Mouse (Mus musculus) thymus, postnatal 36 days (tissue): ENCODE measurements at regions not wholly inside any gene's neighbourhood (a gene's known extent, or its start where the extent isn't known, plus 50 kb on each side); places are given as distances from the start of the nearest gene placed in this dataset.

Experiments
- DNase-seq, 2 experiments: peaks; one replicate each; pipeline ENCODE4 v3.0.0; 2022; ENCODE audit warnings: mixed read lengths in 2 of 2

GRCm38 (mm10) chr5:77483053-77483717, 75.3 kb upstream of the Igfbp7 start:
- DNase-seq: peak; percentile 21 to 39

DNA sequence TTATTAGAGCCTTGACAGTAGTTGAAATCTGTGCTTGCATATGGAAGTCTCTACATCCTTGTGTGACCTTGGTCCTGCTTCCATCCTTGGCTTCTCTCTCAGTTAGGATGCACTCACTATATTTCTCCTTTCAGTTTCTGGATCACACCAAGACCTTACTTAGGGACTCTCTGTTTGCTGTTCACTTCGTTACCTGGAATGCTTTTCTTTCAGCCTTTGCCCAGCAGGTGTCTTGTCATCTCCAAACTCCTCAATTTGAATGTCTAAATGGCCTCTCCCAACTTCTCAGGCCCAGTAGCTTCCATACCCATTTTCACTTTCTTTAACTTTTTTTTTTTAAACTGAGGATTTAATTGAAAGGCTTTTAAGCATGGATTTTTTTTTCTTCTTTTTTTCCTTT, 74.0 kb upstream of the Igfbp7 start:
- DNase-seq: no peak

- no peak for DNase-seq
These were observed 70.0 kb upstream of the Igfbp7 start for GRCm38 (mm10) chr5:77477794-77478193.

DNA sequence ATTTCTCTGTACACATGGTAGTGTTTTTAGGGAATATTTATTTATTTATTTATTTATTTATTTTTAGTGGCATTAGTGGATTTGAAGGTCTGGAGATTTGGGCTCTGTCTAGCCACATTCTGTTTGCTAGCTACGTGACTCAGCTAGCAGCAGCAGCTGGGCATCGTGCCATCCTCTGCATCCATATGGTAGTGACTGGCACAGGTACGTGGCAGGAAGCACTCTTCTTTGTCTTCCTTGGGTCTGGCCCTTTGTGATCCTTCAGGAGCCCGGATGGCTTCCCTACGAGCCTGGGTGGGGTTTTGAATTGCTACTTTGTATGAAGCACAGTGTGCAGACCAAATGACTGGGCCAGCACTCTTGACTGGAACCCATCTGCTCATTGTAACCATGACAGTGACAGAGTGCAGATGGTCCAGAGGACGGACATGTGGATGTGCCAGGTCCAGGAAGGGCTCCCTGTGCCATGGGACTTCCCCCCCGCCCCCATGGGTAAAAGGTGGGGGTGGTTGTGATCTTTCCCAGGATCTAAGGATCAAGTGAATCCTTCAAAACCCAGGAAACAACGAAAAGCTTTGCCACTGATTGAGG, 66.2 kb upstream of the Igfbp7 start:
- DNase-seq: no peak

- DNase-seq: no peak
These were observed 61.5 kb upstream of the Igfbp7 start for GRCm38 (mm10) chr5:77469236-77469766.

DNA sequence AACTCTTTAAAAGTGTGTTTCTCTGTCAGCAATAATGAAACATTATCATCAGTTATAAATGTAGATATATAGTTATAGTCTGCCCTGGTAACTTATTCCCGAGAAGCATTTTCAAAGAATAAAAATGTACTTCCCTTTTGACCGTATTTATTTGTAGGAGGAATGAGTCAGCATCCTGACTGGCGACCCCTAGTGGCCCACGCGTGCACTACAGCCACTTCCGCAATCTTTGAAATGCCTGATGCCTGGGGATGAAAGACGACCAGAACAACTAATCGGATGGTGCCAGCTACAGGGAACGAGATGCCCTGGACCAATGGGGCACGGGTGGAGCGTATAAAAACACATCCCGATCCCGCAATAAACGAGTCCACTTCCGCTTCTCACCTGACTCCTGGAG, 60.6 kb upstream of the Igfbp7 start:
- DNase-seq: peak; percentile 71 to 78

- peak; percentile 63 to 66 for DNase-seq
These were observed 57.2 kb upstream of the Igfbp7 start for GRCm38 (mm10) chr5:77464851-77465548.

- peak; percentile 89 to 95 for DNase-seq
These were observed 52.3 kb upstream of the Igfbp7 start for GRCm38 (mm10) chr5:77459896-77460717.
